Mouse (Mus musculus) layer of hippocampus, postnatal 14 days (tissue): Measurements from ENCODE around the gene Hmgcl. TPM values are rescaled to one million over a fixed set of nuclear protein-coding genes. Genes with fewer than 3 reads are reported as not detected.

Experiments
- DNase-seq, 2 experiments: peaks; one replicate each; pipeline ENCODE4 v3.0.0; 2021 to 2022; ENCODE audit warnings: low spot score in 2 of 2, mixed read lengths in 1 of 2
- long read RNA-seq, 2 experiments: library from polyadenylated mRNA; stranded (forward); transcript quantifications; one replicate each; pipeline ENCODE4 v2.0.0; 2021
- total RNA-seq, 2 experiments: library from RNA; stranded (reverse); gene quantifications; 2 replicates each; pipeline ENCODE4 v1.2.3; 2021

The Hmgcl gene
- total RNA-seq: 10 to 100 TPM; 31.3 to 35.0 TPM
- long read RNA-seq, experiment 1, transcript Hmgcl-201 (9 exons, 1,418 nt): major isoform, 80 of 93 reads
- long read RNA-seq, experiment 1, partial matches to known transcripts: 2 of 93 reads
- long read RNA-seq, experiment 1, other reads (novel, unspliced or antisense): 10 of 93 reads
- long read RNA-seq, experiment 2, transcript Hmgcl-201 (9 exons, 1,418 nt): major isoform, 101 of 116 reads
- long read RNA-seq, experiment 2, partial matches to known transcripts: 3 of 116 reads
- long read RNA-seq, experiment 2, other reads (novel, unspliced or antisense): 12 of 116 reads

DNA sequence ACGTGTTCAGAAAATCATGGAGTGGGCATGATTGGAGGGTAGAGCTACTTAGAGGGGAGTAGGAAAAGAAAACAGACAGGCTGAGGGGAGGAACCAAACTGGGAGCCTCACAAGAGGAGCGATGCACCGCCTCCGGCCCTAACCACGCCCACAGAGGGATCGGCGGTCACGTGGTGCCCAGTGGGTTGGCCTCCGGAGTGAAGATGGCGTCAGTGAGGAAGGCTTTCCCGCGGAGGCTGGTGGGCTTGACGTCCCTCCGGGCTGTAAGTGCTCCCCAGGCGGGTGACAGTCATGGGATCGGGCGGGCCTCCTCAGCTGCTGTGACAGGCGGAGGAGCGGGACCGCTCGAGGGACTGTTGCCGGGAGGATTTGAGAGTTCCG, at the start of gene Hmgcl:
Gene Hmgcl, plus strand, starts transcription at position 171 of the 381 bp plus-strand sequence.
- peak; percentile 93 to 97 for DNase-seq

DNA sequence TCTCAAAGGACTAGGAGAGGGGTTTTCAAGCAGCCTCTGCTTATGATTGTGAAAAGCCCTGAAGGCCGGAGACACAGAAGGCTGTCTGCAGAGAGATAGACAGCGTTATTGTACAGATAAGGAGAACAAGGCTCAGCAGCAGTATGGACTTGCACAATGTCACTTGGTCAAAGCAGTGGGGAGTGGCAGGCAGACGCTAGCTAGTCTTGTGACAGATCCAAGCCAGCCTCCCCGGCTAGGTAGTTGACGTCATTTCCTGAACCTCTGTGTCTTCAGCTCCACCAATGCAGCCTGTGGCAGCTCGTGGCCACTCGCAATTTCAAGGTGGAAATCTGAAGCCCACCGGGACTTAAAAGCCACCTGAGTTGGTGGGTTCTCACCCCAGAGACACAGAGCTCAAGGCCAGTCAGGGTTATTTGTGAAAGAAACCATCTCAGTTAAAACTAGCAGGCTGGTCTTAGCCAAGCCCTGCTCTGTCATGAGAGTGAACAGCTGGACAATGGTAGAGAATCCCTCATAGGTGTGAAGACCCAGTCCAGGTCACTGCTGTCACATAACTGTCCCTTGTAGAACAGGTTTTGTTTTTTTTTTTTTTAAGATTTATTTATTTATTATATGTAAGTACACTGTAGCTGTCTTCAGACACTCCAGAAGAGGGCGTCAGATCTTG, 47.7 kb upstream of the Hmgcl start:
- DNase-seq: no peak

DNA sequence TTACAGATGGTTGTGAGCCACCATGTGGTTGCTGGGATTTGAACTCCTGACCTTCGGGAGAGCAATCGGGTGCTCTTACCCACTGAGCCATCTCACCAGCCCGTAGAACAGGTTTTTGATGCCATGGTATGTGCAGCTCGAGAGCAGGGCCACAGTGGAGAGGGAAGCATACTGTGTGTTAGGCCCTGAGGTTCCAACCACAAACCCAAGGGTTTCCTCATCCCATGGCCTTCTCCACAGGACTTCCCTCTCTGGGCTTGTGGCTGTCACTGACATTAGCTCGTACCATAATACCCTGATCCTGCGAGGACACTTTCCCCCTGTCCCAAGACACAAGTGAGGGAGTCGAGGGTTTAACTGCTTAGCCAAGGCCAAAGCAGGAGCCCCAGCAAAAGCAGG, 47.2 kb upstream of the Hmgcl start:
- DNase-seq: no peak

DNA sequence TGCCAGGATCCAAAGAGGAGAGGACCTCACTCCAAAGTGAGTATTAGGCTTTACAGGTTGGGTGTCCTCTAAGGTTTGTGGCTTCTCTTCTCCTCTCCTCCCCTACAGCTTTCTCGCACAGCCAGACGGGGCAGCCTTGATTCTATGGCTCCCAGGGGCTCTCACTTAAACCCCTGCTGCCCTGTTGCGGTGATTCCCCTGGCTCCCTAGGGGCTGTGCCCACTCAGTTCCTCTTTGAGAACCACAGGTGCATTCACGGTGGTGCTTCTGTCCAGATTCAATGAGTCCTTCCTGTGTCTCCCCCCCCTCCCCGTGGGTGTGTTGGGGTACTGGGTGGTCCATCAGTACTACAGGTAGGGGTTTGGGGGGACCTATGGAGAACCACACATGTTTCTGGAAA, 46.2 kb upstream of the Hmgcl start:
- no peak for DNase-seq

DNA sequence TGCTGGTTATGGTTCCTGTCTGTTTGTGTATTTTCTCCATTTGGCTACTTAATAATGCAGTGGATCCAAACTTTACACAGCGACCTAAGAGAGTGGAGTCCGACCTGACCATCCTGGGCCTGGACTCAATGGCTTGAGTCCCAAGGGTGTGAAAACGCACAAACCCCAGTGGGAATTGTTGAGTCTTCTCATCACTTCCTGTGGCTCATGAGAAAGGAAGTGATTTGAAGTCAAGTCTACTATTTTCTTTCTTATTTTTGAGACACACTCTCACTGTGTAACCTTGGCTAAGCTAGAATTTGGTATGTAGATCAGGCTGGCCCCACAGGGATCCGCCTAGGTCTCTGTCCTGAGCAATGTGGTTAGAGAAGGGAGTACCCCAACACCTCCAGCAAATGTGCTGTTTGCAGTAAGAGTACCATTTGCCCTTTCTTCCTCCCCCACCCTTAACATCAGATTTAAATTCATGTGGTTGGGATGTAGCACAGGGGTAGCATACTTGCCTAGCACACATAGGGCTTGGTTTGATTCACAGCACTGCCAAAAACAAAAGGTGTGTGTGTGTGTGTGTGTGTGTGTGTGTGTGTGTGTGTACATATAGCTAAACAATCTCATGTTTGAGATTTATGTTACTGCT, 43.5 kb upstream of the Hmgcl start:
- no peak for DNase-seq

DNA sequence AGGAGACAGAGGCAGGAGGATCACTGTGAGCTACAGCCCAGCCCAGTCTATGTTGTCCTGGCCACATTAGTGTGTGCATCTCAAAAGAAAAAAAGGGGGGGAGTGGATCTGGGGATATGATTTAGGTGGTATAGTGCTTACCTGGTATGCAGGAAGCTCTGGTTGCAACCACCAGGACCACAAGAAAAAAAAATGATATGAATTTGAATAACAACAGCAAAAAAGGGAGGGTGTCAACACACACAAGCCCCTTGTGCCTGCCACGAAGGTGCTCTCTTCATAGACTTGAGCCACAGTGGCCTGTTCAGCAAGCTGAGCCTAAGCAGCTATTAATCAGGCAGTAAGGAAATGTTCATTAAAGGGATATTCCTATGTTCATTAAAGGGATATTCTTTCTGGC, 41.4 kb upstream of the Hmgcl start:
- DNase-seq: no peak

DNA sequence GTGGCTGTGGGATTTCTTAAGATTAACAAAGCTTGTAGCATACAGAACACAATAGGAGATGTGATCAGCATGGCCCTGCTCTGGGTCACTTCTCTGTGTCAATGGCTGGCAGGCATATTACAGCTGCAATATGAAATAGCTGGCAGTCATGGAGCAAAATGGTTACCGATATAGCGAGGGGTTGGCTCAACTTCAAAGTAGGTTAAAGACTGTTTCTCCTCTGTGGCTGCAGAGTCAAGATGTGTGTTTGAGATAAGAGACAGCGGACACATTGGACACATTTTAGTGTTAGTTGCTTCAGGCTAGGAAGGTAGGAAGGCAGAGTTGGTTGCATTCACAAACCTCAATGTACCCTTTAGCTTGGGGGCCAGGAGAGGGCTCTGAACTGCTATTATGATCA, 39.6 kb upstream of the Hmgcl start:
- no peak for DNase-seq

DNA sequence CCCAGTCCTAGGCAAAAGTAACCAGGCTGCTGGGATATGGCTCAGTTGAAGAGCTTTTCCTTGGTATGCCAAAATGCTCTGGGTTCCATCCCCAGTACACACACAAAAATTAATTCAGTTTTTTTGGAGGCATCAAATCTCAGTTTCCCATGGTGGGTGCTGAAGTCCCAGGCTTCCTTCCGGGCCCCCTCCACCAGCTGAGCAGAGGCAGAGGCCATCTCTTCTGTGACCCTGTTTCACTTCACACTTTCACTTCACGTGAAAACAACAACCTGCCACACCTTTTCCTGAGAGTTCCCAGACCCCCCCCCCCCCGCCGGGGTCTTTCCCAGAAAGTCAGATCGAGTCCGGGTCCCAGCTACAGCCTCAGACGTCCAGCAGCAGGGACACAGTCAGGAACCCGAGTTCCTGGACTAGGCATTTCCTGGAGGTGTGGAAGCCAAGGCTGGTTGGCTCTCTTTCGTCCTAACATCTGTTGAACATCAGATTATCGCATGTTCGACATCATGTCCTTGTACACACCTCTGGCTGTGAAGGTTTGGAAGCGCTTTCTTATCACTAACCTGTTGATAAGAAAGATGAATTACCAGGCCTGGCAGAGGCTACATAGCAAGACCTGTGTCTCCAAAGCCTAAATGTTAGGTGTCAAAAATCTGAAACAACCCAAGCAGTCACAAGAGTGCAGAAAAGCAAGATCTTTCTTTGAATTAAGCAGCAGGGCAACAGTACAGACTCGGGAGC, 36.8 kb upstream of the Hmgcl start:
- no peak for DNase-seq

DNA sequence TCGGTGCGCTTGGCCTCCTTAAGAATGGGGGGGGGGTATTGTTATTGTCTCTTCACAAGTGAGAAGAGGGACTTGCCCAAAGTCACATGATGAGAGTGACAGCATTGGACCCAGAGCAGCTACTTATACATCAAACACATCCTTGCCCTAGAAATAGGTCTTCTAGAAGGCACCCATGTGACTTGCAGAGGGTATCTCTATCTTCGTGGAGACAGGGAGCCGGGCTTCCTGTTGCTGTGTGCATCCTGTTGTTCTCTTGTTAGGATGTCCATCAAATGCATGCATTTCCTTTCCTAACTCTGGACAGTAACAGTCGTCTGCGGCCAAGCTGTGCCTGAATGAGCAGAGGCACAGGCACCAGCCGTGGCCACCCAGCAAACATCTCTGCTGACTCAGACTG, 34.7 kb upstream of the Hmgcl start:
- no peak for DNase-seq

DNA sequence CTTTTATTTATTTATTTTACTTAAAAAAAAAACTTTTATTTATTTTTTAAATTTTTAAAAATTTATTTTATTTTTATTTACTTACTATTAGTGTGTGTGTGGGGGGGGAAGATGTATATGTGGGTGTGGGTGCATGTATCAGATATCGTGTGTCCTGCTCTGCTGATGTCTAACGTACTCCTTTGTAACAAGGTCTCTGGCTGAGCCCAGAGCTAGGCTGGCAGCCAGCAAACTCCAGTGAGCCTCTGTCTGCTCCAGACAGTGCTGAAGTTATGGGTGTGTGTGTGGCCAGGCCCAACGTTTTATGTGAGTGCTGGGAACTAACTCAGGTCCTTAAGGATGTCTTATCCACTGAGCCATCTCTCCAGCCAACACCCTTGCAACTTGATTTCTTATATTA, 34.1 kb upstream of the Hmgcl start:
- DNase-seq: no peak

DNA sequence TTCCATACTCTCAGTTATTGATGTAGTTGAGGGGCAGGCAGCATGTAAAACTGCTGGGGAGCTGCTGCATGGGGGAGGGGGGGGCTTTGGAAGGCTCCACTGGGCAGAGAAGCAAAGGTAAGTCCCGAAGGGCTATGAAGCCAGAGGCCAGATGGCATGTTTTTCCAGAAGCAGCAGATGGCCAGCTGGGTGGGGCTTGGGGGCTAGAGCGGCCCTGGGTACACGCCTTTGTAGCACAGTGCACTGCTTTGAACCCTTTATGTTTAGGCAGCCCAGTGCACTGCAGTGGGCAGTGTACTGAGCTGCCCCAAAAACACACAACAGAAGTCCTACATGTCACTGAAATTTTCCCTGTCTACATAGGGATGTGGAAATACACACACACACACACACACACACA, 33.4 kb upstream of the Hmgcl start:
- DNase-seq: no peak

DNA sequence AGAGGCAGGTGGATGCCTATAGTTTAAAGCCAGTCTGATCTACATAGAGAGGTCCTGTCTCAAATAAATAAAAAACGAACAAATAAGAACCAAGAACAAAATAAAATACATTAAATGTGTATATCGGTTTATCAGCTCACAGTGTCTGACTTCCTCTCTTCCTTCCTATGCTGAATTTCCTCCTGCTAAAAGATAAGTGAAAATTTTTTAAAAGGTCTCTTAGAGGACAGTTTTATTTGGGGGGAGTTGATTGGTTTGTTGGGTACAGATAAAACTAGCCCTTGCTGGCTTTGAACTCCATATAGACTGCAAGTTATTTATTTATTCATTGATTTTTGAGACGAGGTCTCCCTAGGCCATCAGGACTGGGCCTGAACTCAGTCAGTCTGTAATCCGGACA, 32.8 kb upstream of the Hmgcl start:
- no peak for DNase-seq

DNA sequence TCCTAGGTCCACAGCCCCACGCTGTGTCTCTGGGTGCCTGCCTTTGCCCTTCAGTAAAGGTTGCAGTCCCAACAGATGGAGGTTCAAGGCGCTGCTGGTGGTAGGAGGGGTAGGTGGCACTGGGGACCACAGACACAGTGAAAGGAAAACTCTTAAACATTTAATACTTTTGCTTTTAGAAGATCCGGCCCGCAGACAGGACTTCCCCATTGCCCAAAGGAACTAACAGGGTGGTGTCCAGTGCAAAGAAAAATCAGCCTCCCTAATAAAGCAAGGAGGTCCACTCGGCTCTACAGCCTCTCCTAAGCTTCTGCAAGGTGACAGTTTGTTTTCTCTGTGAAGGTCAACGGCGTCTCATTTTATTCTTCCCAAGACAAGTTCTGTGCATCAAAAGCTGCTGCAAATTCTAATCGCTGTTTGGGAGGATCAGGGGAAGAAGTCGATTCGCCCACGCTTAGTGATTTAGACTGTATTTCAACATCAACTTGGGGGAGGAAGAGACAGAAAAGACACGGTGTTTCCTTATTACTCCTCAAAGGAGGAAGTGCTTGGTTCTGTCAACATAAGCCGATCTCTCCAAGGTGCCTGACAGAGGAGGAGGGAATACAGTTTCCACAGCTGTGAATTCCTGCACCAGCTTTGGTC, 27.5 kb upstream of the Hmgcl start:
- no peak for DNase-seq

DNA sequence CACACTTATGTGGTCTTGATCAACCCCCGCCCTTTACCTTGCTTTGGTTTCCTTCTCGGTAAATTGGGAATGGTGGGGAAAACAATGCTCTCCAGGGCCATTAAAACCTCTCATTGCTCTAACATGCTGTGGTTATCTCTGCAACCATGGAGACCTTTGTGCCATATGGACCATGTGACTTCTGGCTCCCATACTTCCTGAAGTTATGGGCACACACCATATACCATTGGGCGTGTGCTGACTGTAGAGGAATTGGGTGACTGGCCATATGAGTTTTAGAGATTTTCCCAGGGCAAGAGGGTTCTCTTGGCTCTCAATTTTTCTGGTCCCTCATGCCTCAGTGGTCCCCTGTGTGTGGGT, 27.0 kb upstream of the Hmgcl start:
- DNase-seq: no peak

DNA sequence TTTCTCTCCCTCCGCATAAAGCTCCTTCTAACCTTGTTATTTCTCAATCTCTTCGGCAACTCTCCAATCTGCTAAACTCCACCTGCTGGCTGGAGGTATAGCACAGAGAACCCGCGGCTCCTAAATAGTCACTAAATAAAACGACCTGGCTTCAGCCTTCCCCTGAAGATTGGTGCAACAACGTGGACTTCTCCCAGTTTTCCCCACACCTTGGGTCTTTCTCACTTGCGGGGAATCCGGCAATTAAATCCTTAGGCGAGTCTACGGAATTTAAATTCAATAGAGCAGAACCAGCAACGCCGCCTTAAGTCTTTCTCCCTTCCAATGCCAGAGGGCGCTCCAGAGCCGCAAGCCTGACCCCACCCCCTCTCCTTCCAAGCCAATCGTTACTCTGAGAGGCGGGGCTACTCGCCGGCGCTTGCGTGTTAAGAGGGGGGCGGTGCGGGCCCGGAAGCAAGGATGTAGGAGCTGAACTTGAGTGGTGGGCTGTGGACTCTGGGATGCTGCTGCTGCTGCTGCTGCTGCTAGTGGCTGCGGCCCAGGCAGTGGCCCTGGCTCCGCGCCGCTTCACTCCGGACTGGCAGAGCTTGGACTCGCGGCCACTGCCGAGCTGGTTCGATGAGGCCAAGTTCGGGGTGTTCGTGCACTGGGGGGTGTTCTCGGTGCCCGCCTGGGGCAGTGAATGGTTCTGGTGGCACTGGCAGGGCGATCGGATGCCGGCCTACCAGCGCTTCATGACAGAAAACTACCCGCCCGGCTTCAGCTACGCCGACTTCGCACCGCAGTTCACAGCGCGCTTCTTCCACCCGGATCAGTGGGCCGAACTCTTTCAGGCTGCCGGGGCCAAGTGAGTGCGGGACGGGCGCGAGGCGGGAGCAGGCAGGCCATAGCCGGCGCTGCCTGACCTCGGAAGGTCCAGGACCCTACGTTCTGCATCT, 25.7 kb upstream of the Hmgcl start, which contains the start of gene Fuca1:
Gene Fuca1, plus strand, starts transcription at position 432 of the 938 bp plus-strand sequence.
- DNase-seq: peak; percentile 96 to 97

DNA sequence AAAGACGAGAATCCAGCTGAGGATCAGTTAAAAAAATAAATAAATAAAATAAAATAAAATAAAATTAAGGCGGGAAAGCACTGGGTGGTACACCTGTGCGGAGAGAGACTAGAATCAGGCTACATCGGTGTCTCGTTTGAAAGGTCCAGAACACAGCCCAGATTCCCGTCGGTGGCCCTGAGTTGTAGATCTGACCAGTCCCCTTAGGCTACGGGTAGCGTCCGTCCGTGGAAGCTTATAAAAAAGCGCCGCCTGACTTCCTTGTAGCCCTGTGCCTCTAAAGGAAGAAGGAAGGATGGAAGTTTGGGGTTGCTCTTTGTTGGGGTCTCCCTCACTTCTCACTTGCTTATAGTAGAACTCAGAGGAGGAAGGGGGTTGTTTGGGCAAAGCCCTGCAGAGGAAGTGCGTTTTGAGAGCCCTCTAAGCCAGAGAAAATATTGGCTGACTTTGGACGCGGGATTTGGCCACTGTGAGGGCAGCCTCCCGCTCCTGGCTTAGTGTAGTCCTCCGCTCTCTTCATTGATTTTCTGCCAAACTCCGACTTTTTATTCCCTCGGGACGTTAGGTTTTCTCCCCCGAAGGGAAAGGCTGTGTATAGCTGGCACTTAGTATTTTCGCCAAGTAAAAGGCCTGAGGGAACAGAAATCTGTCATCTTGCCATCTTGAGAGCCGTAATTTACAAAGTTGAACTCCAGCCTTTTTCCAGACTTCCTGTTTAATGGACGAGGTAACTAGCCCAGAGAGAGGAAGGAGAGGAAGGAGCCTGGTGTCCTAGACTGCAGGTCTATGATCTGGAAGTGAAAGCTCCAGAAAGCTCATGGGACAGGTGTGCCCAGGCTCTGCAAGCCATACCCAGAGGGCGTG, 24.8 kb upstream of the Hmgcl start:
- peak in 1 of 2 experiments; percentile 25 for DNase-seq

DNA sequence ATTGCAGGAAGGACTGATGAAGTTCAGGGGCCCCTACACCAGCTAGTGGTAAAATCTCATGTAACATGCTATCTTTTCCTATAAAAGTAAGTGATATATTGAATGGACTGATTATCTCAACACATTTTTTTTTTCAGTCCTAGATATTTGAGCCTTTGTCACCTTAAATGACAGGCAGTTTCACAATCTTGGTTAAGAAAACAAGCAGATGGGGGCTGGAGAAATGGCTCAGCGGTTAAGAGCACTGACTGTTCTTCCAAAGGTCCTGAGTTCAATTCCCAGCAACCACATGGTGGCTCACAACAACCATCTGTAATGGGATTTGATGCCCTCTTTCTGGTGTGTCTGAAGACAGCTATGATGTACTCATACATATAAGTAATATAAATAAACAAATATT, 24.1 kb upstream of the Hmgcl start:
- DNase-seq: no peak

DNA sequence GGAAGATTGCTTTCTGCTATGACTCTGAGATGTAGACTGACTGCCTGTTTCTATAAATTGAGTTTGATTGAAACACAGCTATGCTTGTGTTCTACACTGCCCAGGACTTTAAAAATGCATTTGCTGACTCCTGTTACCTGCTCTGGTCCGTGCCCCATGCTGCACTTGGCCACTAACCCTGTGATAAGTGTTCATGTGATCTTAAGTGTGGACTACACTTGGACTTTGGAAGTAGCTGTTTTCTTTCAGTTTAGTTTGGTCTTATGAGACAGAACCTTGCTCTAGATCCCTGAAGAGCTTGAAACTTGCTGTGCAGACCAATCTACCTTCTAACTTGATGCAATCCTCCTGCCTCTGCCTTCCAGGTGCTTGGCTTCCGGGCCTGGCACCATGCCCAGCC, 21.8 kb upstream of the Hmgcl start:
- no peak for DNase-seq

DNA sequence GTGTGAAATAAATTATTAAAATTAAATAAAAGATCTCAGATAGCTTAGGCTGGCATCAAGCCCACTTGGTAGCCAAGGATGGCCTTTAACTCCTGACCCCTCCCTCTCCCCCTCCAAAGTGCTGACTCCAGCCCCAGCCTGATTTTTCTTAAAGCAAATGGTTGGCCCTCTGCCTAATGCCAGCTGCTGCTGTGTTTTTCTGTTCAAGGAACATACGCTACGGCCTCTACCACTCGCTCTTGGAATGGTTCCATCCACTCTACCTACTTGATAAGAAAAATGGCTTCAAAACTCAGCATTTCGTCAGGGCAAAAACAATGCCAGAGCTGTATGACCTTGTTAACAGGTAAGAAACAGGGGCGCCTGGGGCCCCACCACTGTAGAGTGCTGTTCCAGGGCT, 20.9 kb upstream of the Hmgcl start:
- DNase-seq: no peak
